Mouse (Mus musculus): ENCODE measurements around the gene Lcn5. TPM values are rescaled to one million over a fixed set of nuclear protein-coding genes. Genes with fewer than 3 reads are reported as not detected.

Lcn5 gene
- polyA plus RNA-seq, 1 experiment from 2014 or later: not detected

- 52% methylated on average over 4 of the region's 4 CpGs for WGBS
- H3K4me1 ChIP-seq (ENCODE audit: control insufficient read depth, insufficient read depth, low read length): no peaks in the 10 kb centered on the region
- H3K9me3 ChIP-seq (ENCODE audit: control insufficient read depth, low read length): no peaks in the 10 kb centered on the region
- no peaks in the 10 kb centered on the region for H3K27me3 ChIP-seq (ENCODE audit: control insufficient read depth, insufficient read depth, low read length)
- ATAC-seq (ENCODE audit: low FRiP score) (no peak), DNase-seq (ENCODE audit: low spot score, missing footprints) (no peak)
- no peak overlapping the region for H3K4me2 ChIP-seq
- no peak overlapping the region for H3K4me3 ChIP-seq (ENCODE audit: low read depth, low read length)
- H3K36me3 ChIP-seq (ENCODE audit: control insufficient read depth, insufficient read depth, low read length): no peaks in the 10 kb centered on the region
- no peak overlapping the region for H3K27ac ChIP-seq (ENCODE audit: low read depth, low read length)
- H3K9ac ChIP-seq (ENCODE audit: low read length): no peak overlapping the region
Measured at GRCm38 (mm10) chr2:25628738-25629137, 29.0 kb upstream of the Lcn5 start.

GRCm38 (mm10) chr2:25633616-25634015 is 24.1 kb upstream of the Lcn5 start:
- H3K36me3 ChIP-seq (ENCODE audit: control insufficient read depth, insufficient read depth, low read length): no peaks in the 10 kb centered on the region
- H3K27ac ChIP-seq (ENCODE audit: low read depth, low read length): no peak overlapping the region
- DNase-seq (ENCODE audit: low spot score, missing footprints): no peak
- no peak overlapping the region for H3K9ac ChIP-seq (ENCODE audit: low read length)
- WGBS: 83% methylated on average over 3 of the region's 3 CpGs
- no peaks in the 10 kb centered on the region for H3K9me3 ChIP-seq (ENCODE audit: control insufficient read depth, low read length)
- no peak overlapping the region for H3K4me3 ChIP-seq (ENCODE audit: low read depth, low read length)
- ATAC-seq (ENCODE audit: low FRiP score): no peak
- H3K4me2 ChIP-seq: no peak overlapping the region
- no peaks in the 10 kb centered on the region for H3K4me1 ChIP-seq (ENCODE audit: control insufficient read depth, insufficient read depth, low read length)
- no peaks in the 10 kb centered on the region for H3K27me3 ChIP-seq (ENCODE audit: control insufficient read depth, insufficient read depth, low read length)

GRCm38 (mm10) chr2:25634046-25634445 is 23.7 kb upstream of the Lcn5 start:
- 26% methylated on average over 1 of the region's 1 CpGs for WGBS
- H3K36me3 ChIP-seq (ENCODE audit: control insufficient read depth, insufficient read depth, low read length): no peaks in the 10 kb centered on the region
- no peaks in the 10 kb centered on the region for H3K27me3 ChIP-seq (ENCODE audit: control insufficient read depth, insufficient read depth, low read length)
- no peak overlapping the region for H3K4me2 ChIP-seq
- no peak overlapping the region for H3K9ac ChIP-seq (ENCODE audit: low read length)
- ATAC-seq (ENCODE audit: low FRiP score): no peak
- no peaks in the 10 kb centered on the region for H3K4me1 ChIP-seq (ENCODE audit: control insufficient read depth, insufficient read depth, low read length)
- H3K4me3 ChIP-seq (ENCODE audit: low read depth, low read length): no peak overlapping the region
- no peak overlapping the region for H3K27ac ChIP-seq (ENCODE audit: low read depth, low read length)
- no peaks in the 10 kb centered on the region for H3K9me3 ChIP-seq (ENCODE audit: control insufficient read depth, low read length)
- no peak for DNase-seq (ENCODE audit: low spot score, missing footprints)

GRCm38 (mm10) chr2:25639890-25640289 is 17.9 kb upstream of the Lcn5 start:
- Histone ChIP-seq H3K4me3 (ENCODE audit: low read depth, low read length) (no peak overlapping the region), H3K36me3 (ENCODE audit: control insufficient read depth, insufficient read depth, low read length) (no peaks in the 10 kb centered on the region), H3K4me1 (ENCODE audit: control insufficient read depth, insufficient read depth, low read length) (no peaks in the 10 kb centered on the region), H3K27ac (ENCODE audit: low read depth, low read length) (no peak overlapping the region), H3K27me3 (ENCODE audit: control insufficient read depth, insufficient read depth, low read length) (no peaks in the 10 kb centered on the region), H3K9me3 (ENCODE audit: control insufficient read depth, low read length) (no peaks in the 10 kb centered on the region), H3K9ac (ENCODE audit: low read length) (no peak overlapping the region), H3K4me2 (no peak overlapping the region)
- ATAC-seq (ENCODE audit: low FRiP score): no peak
- peak; percentile 91 for DNase-seq (ENCODE audit: low spot score, missing footprints)
- WGBS: 19% methylated on average over 6 of the region's 6 CpGs

- H3K4me2 ChIP-seq: no peak within 1 kb of the TSS
- no peak within 1 kb of the TSS for H3K4me3 ChIP-seq (ENCODE audit: low read depth, low read length)
- ATAC-seq (ENCODE audit: low FRiP score) (no peak), DNase-seq (ENCODE audit: low spot score, missing footprints) (no peak)
- no peaks in the 10 kb centered on the region for H3K9me3 ChIP-seq (ENCODE audit: control insufficient read depth, low read length)
- no peaks in the 10 kb centered on the region for H3K4me1 ChIP-seq (ENCODE audit: control insufficient read depth, insufficient read depth, low read length)
- no peaks in the 10 kb centered on the region for H3K36me3 ChIP-seq (ENCODE audit: control insufficient read depth, insufficient read depth, low read length)
- no peak within 1 kb of the TSS for H3K9ac ChIP-seq (ENCODE audit: low read length)
- no peak within 1 kb of the TSS for H3K27ac ChIP-seq (ENCODE audit: low read depth, low read length)
- WGBS: 83% methylated on average over 2 of the region's 2 CpGs
- no peaks in the 10 kb centered on the region for H3K27me3 ChIP-seq (ENCODE audit: control insufficient read depth, insufficient read depth, low read length)
Measured at GRCm38 (mm10) chr2:25652902-25653301, 4.8 kb upstream of the Lcn5 start, which contains the start of gene Lcn8. Gene Lcn8 (plus strand): TSS chr2:25653120.

- 47% methylated on average over 1 of the region's 1 CpGs for WGBS
- no peaks in the 10 kb centered on the region for H3K27me3 ChIP-seq (ENCODE audit: control insufficient read depth, insufficient read depth, low read length)
- H3K4me3 ChIP-seq (ENCODE audit: low read depth, low read length): no peak overlapping the region
- no peak for DNase-seq (ENCODE audit: low spot score, missing footprints)
- H3K27ac ChIP-seq (ENCODE audit: low read depth, low read length): no peak overlapping the region
- H3K4me1 ChIP-seq (ENCODE audit: control insufficient read depth, insufficient read depth, low read length): no peaks in the 10 kb centered on the region
- H3K36me3 ChIP-seq (ENCODE audit: control insufficient read depth, insufficient read depth, low read length): no peaks in the 10 kb centered on the region
- H3K9me3 ChIP-seq (ENCODE audit: control insufficient read depth, low read length): no peaks in the 10 kb centered on the region
- H3K4me2 ChIP-seq: no peak overlapping the region
- H3K9ac ChIP-seq (ENCODE audit: low read length): no peak overlapping the region
- ATAC-seq (ENCODE audit: low FRiP score): no peak
Measured at GRCm38 (mm10) chr2:25654502-25654901, 3.2 kb upstream of the Lcn5 start.

GRCm38 (mm10) chr2:25656691-25657090 is 1.1 kb upstream of the Lcn5 start:
- Histone ChIP-seq H3K27me3 (ENCODE audit: control insufficient read depth, insufficient read depth, low read length) (no peaks in the 10 kb centered on the region), H3K9me3 (ENCODE audit: control insufficient read depth, low read length) (no peaks in the 10 kb centered on the region), H3K4me2 (no peak overlapping the region), H3K9ac (ENCODE audit: low read length) (no peak overlapping the region), H3K27ac (ENCODE audit: low read depth, low read length) (no peak overlapping the region), H3K4me3 (ENCODE audit: low read depth, low read length) (no peak overlapping the region), H3K36me3 (ENCODE audit: control insufficient read depth, insufficient read depth, low read length) (no peaks in the 10 kb centered on the region), H3K4me1 (ENCODE audit: control insufficient read depth, insufficient read depth, low read length) (no peaks in the 10 kb centered on the region)
- WGBS: 87% methylated on average over 4 of the region's 4 CpGs
- ATAC-seq (ENCODE audit: low FRiP score) (no peak), DNase-seq (ENCODE audit: low spot score, missing footprints) (no peak)

- H3K9ac ChIP-seq (ENCODE audit: low read length): no peak overlapping the region
- no peak overlapping the region for H3K27ac ChIP-seq (ENCODE audit: low read depth, low read length)
- no peaks in the 10 kb centered on the region for H3K27me3 ChIP-seq (ENCODE audit: control insufficient read depth, insufficient read depth, low read length)
- 96% methylated on average over 4 of the region's 4 CpGs for WGBS
- no peaks in the 10 kb centered on the region for H3K36me3 ChIP-seq (ENCODE audit: control insufficient read depth, insufficient read depth, low read length)
- DNase-seq (ENCODE audit: low spot score, missing footprints): no peak
- H3K4me2 ChIP-seq: no peak overlapping the region
- H3K9me3 ChIP-seq (ENCODE audit: control insufficient read depth, low read length): no peaks in the 10 kb centered on the region
- no peak for ATAC-seq (ENCODE audit: low FRiP score)
- no peaks in the 10 kb centered on the region for H3K4me1 ChIP-seq (ENCODE audit: control insufficient read depth, insufficient read depth, low read length)
- no peak overlapping the region for H3K4me3 ChIP-seq (ENCODE audit: low read depth, low read length)
Measured at GRCm38 (mm10) chr2:25657246-25657645, 506 bp upstream of the Lcn5 start.

GRCm38 (mm10) chr2:25660279-25660678 is 2.5 kb downstream of the Lcn5 start:
- Histone ChIP-seq H3K27ac (ENCODE audit: low read depth, low read length) (no peak overlapping the region), H3K4me2 (no peak overlapping the region), H3K4me3 (ENCODE audit: low read depth, low read length) (no peak overlapping the region), H3K9me3 (ENCODE audit: control insufficient read depth, low read length) (no peaks in the 10 kb centered on the region), H3K4me1 (ENCODE audit: control insufficient read depth, insufficient read depth, low read length) (no peaks in the 10 kb centered on the region), H3K27me3 (ENCODE audit: control insufficient read depth, insufficient read depth, low read length) (no peaks in the 10 kb centered on the region), H3K9ac (ENCODE audit: low read length) (no peak overlapping the region), H3K36me3 (ENCODE audit: control insufficient read depth, insufficient read depth, low read length) (no peaks in the 10 kb centered on the region)
- DNase-seq (ENCODE audit: low spot score, missing footprints): no peak
- no peak for ATAC-seq (ENCODE audit: low FRiP score)
- 94% methylated on average over 8 of the region's 8 CpGs for WGBS

Measured in midbrain, embryonic 11.5 days (tissue).